Mouse (Mus musculus): Measurements from ENCODE around the gene 2010111I01Rik.
"Not testable (repeated sequence)": the region's sequence is repeated elsewhere in the genome, so short reads cannot be mapped to it uniquely, and the experiment has no call there.

Gene 2010111I01Rik

DNA sequence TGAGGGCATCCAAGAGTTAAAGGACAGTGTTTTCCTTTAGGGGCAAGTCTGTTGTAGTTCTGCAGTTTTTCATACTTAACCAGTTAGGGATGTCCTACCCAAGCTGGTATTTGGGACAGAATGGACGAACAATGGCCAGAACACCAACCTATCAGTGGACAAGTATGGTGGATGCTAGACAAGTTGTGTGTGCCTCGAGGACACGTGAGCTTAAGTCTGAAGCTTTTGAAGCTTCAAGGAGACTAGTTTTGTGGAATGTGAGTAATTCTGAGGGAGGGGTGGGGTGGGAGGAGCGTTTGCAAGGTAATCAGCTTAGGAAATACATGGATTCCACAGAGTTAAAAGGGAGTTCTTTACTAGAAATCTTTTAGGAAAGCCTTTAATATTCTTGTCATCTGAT is 115.5 kb downstream of the 2010111I01Rik start:
- DNase-seq (ENCODE audit: low read depth, low spot score), result no peak

DNA sequence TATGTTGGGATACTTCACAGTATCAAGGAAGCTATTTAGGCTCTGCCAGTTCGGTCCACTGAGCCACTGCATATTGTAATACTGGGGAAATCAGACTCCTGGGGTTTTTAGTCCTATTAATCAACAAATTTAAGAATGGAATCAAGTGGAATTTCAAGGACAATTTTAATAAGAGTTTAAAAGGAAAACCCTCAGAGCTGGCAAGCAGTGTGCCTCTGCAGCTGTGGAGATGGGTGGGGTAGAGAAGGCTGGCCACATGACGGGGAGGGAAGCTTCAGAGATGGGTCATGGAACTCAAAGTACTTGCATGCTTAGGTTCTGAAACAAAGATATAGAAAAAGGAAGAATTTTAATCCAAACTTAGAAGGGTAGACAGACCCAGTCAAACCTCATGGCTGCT is 116.1 kb downstream of the 2010111I01Rik start:
- DNase-seq (ENCODE audit: low read depth, low spot score), result no peak

DNA sequence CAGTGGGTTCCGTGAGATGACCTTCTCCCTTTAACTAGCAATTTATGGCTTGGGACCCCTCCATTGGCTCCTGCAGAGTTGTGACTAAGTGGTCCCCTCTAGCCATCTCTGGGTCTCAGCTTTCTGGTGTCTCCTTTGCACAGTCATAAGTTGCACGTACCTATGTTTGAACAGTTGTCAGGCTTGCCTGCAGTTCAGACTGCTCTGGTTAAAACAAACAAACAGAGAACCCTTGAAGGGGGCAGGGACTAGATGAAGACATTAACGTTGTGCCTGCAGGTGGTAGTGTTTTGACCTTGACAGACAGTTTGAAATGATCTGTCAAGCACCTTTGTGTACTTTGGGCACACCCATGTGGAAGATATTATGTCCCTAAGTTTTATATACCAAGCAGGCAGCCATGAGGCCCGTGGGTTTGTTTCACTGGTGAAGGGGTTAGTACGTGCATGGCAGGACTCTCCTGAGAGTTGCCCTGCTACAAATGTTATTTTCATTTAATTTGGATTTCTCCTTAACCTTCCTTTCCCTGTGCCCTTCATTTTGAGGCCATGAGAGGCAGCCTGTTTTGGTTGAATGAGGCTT is 118.0 kb downstream of the 2010111I01Rik start:
- no peak for DNase-seq (ENCODE audit: low read depth, low spot score)

DNA sequence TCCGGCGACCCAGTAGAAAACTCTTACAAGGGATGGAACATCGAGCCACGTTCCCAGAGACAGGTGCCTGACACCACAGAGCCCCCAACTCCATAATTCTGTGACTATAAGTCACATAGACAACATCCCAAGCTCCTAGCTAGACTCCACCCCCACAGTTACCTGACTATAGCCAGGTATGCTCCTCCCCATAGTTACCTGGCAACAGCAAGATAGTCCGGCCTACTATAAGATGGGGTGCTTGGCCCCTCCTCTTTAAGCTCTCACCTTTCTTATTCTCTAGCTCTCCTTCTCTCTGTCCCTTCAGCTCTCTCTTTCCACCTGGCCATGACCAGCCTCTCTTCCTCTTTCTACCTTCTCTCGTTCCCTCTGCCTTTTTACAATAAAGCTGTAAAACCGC is 118.4 kb downstream of the 2010111I01Rik start:
- not testable (repeated sequence) for DNase-seq (ENCODE audit: low read depth, low spot score)

DNA sequence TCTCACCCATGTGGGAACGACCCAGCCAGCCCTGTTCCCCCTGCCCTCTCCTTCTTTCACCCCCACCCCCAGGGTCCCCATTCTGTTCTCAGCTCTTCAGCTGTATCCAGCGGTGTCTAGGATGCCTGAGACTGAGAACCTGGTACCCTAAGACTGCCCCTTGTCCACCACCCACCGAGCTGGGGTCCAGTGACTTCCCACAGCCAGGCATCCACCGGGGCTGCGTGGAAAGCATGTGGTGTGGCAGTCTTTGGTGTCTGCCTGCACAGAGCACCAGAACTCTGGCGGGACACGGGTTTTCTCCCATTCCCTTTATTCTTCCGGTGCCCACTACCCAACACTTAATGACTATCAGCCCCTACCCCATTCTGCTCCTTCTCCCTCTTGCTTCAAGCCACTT is 119.0 kb downstream of the 2010111I01Rik start:
- DNase-seq (ENCODE audit: low read depth, low spot score), result no peak

DNA sequence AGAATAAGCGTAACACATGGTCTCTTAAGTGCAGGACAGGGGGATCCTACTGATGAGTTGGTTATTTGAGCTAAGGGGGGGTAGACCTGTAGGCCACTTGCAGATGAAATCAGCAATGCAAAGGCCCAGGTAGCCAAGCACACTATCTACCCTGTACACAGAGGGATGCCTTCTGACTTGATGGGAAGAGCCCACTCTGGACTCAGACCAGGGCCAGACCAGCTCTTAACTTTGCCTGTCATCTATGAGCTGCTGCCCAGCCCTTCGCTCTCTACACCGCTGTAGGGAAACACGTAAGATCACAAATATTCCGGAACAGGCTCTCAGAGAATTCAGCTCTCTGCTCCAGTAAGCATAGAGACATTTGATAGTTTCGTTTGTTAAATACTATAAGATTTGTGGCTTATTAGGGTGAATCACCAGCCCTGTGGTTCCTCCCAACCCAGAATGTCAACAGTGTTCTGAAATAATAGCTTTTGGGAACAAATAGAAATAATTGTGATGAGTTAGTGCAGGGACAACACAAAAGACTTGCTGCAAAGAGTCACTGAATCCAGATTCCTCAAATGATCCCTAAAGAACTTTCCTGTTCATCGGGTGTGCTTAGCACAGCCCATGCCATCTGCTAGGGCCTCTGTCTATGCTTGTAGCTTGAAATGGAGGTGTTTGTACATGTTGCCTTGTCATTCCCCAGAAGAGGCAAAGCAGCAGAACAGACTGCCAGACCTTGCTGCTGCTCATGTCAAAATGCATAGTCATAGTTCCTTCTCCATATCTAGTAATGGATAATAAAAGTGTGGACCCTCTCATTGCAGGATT is 123.4 kb downstream of the 2010111I01Rik start:
- DNase-seq (ENCODE audit: low read depth, low spot score), result no peak

DNA sequence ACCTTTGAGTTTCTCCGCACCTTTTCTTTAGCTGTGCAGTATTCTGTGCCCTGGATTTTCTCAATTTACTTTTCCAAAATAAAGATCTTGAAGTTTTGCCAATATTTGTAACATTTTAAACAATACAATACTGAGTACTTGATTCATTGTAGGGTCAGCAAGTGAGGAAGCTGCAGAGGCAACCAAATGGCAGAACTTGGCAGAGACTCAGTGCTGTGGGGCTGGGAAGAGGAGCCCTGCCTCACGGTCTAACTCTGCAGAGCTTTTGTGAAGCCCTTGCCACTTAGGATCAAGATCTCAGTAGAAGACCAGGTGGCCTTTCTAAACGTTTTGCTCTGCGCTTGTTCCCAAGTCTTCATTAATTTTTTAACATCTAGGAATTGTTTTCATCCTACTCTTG is 124.8 kb downstream of the 2010111I01Rik start:
- DNase-seq (ENCODE audit: low read depth, low spot score), result no peak

DNA sequence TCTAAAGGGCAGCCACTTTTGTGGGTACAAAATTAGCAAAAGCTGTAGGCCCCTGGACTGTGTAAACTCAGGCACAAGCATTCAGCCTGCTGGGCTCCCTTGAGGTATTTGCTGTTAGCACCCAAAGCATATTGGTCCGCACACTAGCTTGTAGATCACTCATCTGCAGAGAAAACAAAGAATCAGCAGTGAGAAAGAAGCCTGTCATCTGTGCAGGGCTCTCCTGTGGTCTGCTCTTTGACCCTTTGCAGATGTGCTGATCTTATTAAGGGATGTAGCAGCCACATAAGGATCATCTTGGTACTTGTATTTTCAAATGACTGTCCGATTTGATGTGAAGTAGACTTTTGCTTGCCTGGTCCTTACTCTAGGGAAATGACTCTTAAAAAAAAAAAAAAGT is 126.6 kb downstream of the 2010111I01Rik start:
- DNase-seq (ENCODE audit: low read depth, low spot score), result no peak

DNA sequence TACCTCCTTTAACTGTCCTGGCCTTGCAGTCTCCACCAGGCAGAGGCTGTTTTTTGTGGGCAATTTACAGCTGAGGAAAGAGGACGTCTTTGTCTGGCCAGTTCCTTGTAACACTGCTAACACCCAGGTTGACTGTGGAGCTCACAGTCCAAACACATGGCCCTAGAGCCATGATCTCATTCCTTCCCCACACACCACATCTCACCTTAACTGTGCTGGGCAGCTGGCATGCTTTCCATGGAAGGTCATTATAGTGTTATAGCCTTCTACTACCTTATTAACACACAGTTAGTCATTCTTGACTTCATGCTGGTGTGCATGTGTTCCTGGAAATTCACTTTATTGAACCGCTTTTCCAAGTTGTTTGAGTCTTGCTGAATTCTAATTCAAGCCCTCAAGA is 127.6 kb downstream of the 2010111I01Rik start:
- DNase-seq (ENCODE audit: low read depth, low spot score), result no peak

DNA sequence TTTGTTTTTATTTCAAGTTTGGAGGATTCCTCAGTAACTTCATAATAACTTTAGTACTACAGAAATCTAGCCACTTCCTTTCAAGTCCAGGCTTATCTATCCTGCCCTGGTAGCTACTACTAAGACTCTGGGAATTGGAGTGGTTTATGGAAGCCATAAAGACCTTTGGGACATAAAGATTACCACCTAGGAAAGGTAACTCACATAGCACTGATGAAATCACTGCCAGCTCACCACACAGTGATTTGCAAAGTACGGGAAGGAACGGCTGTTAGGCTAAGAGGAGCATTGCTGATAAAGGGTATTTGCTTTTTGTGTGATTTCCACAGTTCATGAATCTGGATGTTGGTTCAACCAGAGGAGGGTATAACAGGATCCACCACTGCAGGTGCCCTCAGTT is 128.2 kb downstream of the 2010111I01Rik start:
- DNase-seq (ENCODE audit: low read depth, low spot score), result no peak

DNA sequence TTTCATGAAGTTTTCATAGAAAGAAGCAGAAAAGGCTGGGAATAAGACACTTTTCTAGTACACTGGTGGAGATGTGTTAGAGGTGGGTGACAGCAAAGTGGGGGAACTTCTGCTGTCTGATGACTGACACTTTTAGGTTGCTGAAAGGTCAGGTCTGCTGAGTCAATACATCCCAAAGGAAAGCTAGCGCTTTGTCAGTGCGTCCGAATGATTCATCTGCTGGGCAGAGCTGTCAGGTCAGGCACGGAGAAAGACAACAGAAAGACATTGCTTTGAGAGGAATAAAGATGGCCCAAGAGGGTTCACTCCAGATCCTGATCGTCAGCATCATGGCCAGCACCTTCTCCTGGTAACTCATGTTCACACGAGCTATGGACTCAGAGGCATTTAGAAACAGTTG is 128.9 kb downstream of the 2010111I01Rik start:
- no peak for DNase-seq (ENCODE audit: low read depth, low spot score)

DNA sequence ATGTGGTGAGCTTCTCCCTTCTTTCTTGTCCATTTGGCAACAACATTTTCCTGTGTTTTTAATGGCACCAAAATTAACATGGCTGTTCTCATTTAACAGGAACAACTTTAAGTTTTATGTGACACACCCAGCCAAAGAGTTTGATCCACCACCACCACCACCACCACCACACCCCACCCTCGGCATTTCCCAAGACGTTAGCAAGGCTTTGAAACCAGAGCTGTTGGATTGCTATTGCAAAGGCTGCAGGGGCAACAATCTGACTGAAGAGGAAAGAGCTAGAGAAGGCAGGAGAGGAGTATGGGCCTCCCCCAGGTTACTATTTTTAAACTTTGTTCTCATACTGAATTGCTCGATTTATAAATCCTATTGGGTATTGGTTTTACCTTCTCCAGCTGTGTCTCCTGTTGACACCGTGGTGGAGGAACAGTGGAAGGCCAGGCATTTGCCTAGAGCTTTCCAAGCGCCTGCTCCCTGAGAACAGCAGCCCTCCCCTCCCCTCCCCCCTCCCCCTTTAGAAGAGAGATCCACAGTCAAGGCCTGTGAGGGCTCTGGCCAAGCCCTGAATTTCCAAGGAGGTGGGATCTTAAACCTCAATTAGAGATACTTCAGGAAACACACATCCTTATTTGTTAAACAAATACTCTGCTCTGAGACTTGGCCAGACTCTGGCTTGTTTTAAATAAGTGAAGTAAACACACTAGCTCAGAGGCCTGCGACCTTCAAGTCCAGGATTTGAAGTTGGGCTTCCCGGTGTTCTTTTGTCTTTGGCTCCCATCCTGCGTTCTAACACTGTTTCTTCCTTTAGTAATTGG is 129.8 kb downstream of the 2010111I01Rik start:
- DNase-seq (ENCODE audit: low read depth, low spot score), result no peak

DNA sequence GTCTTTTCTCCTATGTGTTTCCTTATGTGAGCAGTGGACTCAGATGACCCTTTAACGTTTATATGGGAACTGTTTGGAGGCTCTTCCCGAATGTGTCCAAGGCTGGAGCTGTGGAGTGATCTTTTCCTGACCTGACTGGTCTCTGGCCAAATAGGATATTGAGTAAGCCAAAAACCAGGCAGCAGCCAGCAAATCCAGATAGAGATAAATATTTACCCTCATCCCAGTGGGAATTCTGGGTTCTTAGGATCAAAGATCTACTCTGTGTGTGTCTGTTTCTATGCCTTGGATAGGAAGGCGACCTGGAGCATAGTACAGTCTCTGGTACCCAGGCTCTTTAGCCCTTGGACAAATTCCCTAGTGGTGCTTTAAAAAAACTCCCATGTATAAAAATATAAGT is 132.1 kb downstream of the 2010111I01Rik start:
- no peak for DNase-seq (ENCODE audit: low read depth, low spot score)

DNA sequence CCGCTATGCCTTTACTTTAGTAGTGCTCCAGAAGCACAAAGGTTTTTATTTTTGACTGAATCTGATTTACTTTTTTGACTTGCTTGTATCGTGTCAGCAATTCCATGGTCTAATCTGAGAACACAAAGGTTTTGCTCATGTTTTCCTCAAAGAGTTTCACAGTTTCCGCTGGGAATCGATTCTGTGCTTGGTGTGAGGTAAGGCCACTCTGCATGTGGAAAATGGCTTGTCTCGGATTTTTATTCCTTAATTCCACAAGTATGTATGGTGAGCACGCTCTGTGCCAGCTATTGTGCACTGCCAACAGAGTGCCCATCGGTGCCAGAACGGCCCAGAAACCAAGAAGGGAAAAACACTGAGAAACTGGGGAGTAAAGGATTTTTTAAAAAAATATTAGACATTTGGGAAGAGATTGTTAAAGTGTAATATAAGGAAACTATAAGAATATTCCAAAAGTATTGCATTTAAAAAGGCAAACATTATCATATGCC is 132.8 kb downstream of the 2010111I01Rik start:
- no peak for DNase-seq (ENCODE audit: low read depth, low spot score)

DNA sequence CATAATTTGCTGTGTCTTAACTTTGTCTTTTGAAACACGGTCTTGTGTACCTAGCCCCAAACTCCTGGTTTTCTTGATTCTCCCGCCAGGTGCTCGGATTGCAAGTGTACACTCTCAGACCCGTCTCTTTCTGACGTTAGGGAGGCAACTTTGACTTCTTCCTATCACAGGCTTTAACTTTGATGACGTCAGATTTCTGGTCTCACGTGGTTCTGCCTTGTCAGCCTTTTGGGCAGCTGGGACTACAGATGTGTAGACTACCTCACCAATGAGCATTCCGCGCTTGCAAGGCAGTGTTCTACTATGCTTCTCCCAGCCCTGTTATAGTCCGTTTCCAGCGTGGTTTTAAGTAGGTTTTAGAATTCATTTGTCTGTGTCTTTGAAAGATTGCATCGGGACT is 137.1 kb downstream of the 2010111I01Rik start:
- DNase-seq (ENCODE audit: low read depth, low spot score), result no peak

DNA sequence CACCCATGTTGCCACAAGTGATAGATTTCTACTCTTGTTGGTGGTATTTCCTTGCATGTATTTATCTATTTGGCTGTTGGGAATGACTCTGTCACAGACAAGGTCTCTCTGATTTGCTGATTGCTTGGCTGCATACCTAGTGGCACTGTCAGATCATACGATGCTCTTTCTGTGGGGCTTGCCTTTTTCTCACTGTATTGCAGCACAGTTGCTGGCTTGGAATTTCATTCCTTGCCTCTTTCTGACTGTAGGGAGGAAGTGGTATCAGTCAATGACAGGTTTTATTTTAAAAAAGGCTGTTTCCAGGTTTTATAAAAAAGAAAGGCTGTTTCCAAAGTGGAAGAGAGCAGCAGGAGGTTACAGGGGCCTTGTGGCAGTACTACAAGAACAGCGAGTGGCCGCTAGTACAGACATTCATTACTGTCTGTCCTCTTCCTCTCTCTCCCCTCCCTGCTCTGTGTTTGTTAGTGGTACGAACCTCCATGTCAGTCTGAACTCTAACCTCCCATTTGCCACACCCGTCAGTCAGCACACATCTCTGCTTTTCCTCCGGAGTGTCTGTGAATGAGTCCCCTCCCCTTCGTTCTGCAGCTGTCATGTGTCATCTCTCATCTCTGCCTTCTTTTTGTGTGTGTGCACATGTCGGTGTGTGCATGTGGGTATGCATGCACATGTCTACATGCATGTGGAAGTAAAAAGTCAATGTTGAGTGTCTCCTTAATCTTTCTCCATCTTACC is 138.3 kb downstream of the 2010111I01Rik start:
- no peak for DNase-seq (ENCODE audit: low read depth, low spot score)

DNA sequence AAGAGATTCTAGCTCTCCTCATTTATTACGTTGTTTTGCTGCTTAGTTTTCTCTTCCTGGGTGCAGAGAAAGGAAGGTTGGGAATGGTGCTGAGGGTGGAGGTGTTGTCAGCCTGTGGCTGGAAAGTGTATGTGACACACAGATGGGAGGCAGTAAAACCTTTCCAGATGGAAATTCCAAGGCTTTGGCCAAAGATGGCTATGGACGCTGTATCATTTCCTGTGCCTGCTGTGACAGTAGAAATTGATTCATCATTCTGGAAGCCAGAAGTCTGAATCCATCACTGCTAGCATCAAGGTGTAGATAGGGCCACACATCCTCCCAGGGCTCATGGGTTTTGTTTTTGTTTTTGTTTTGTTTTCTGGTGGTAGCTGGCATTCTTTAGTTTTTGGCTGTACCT is 141.9 kb downstream of the 2010111I01Rik start:
- DNase-seq (ENCODE audit: low read depth, low spot score), result no peak

DNA sequence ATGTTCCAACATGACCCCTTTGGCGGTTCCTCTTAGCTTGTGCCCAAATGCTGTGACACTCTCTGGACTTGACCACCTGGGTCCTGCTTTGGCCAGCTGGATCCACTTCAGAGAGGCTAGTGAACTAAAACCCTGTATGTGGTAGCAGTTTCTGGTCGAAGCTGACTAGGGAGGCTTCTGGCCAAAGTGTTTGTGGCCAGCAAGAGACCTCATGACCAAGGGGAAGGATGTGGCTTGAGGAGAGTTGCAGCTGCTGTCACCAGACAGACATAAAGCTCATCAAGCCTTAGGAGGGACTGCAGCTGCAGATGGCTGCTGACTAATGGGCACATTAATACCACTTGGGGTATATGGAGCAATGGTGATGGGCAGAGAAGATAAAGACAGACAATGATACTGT is 143.9 kb downstream of the 2010111I01Rik start:
- no peak for DNase-seq (ENCODE audit: low read depth, low spot score)

DNA sequence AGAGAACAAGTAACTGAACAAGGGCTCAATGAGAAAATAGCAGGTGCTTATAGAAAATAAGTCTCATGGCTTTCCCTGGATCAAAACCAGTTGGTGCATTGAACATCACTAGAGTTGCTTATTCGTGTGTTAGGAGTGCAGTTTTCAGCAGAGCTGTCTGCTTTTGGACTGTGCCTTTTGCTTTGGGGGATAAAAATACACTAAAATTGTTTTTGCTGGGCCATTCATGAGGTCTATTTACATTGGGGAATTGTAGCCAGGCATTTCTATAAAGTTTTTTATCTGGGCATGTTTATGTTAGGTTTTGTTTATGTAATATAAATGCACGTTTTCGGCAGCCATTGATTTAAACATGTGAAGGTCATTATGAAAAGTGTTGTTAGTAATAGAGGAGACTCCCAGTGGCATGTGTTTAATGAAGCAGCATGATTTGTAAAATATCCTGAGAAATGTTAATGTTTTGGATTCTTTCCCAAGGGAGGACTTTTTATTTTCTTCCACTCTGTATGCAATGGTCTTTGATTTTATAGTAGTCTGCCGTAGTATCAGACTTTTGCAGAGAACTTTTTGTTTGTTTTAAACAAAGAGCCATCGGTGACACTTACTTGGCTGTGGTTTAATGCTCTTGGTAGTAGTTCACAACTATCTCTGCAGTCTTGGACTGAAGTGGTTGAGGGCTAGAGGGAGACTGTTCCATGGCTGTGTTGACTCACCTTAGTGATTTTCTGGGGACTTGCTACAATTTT is 146.8 kb downstream of the 2010111I01Rik start:
- DNase-seq (ENCODE audit: low read depth, low spot score), result no peak

DNA sequence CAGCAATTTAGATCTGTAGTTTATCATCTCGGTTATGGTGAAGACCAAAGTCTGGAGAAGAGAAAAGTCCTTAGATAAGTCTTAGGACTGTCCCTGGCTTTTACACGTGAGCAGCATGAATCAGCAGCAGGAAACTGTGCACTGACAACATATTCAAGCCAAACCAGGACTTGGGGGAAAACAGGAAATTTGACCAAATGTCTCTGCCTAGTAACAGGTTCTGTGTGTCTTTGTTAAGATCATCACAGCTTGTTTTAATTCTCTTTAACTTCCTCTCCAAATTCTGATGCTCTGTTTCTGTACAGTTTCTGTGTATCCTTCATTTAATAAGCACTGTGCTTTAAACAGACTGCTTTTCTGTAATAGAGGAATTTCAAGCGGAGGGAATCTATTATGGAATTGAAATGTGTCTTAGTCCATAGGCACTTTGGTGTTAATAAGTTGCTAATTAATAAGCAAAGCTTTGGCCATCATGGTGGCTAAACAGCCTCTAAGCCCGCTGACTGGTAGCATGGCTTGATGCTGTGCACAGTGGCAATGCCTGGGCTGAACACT is 147.4 kb downstream of the 2010111I01Rik start:
- DNase-seq (ENCODE audit: low read depth, low spot score), result peak; percentile 9
